Mouse (Mus musculus): ENCODE data around the gene Hrh3.

DNA sequence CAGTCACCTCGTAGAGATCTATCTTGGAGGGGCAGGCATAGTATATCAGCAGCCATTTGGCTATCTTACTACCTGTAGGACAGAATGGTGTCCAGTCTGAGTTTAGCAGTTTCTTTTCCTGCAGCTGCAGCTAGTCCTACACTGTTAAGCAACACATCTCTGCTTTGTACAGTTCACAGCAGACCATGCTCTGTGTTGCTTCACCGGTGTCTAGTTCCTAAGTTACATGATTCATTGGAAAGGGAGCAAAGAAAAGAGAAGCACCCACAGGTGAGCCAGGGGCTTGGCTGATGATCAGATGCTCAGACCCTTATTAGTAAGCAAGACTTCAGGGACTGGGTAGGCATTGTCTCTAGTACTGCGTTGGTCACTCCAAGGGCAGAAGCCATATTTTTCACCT, 29.6 kb upstream of the Hrh3 start:
- TF ChIP-seq GATA1 (IDR thresholded peaks at IDR 0.05; ENCODE audit: borderline replicate concordance, low read length) (no peak), FLI1 (IDR thresholded peaks at IDR 0.05; ENCODE audit: low read length) (no peak)

Data from megakaryocyte, embryonic 14.5 days (primary cell).